ENCODE assay signal across 8 mouse cellular contexts in genomic region chr19:5815928-5816327, GRCm38 (mm10). TPM values are rescaled to one million over a fixed set of nuclear protein-coding genes. Genes with fewer than 3 reads are reported as not detected.
DNase-seq lines count a peak whose midpoint lies in the region; ATAC-seq and TF ChIP-seq lines count a peak whose summit lies in the region.
"Had no signal": no experiment of that assay in that cellular context is flagged by ENCODE, and none has a peak within 500 bp of the region (broad histone marks: within the 10 kb centered on the region; RNA-seq: fewer than 3 reads in every experiment).

No protein-coding gene starts in this region.

- WGBS in thymus, adult 2 months = 73% methylated on average over 4 of the region's 4 CpGs
- 71% methylated on average over 4 of the region's 4 CpGs for WGBS in stomach, postnatal 0 days

- peaks cover 32% of the 10 kb centered on the region for H3K4me1 ChIP-seq in thymus, adult 2 months (replicated peaks; ENCODE audit: control insufficient read depth, insufficient read depth, low read length)
- peaks cover 28% of the 10 kb centered on the region for H3K4me1 ChIP-seq in cortical plate, adult 2 months (ENCODE audit: control insufficient read depth, insufficient read depth, low read length)
- peaks cover 11% of the 10 kb centered on the region for H3K4me1 ChIP-seq in stomach, postnatal 0 days (replicated peaks; ENCODE audit: control insufficient read depth, insufficient read depth)

- H3K4me2 ChIP-seq in stomach, postnatal 0 days (replicated peaks; ENCODE audit: low read depth) = no peak overlapping the region

- H3K9me3 ChIP-seq in stomach, postnatal 0 days (ENCODE audit: control insufficient read depth, low read length) = no peaks in the 10 kb centered on the region

- TF ChIP-seq EP300 in stomach, postnatal 0 days (optimal IDR thresholded peaks at IDR 0.05) = no peak

- H3K27me3 ChIP-seq in thymus, adult 2 months (ENCODE audit: control insufficient read depth, insufficient read depth, low read length) = no peaks in the 10 kb centered on the region
- H3K27me3 ChIP-seq in stomach, postnatal 0 days (ENCODE audit: control insufficient read depth, insufficient read depth, low read length) = no peaks in the 10 kb centered on the region

- peak overlapping the region; percentile 24; the same call in 1 of the 2 replicates for H3K27ac ChIP-seq in thymus, adult 2 months (ENCODE audit: control insufficient read depth, insufficient read depth, low read length)
- H3K27ac ChIP-seq in cortical plate, adult 2 months (ENCODE audit: insufficient read depth, low read length) = peak overlapping the region; percentile 88; the same call in 1 of the 2 replicates
- peak overlapping the region; percentile 84 for H3K27ac ChIP-seq in stomach, postnatal 0 days (replicated peaks)

- DNase-seq in thymus, adult 2 months = no peak
- no peak for DNase-seq in thymus, postnatal 25 days
- DNase-seq in kidney, postnatal 25 days = peak; percentile 78 to 91
- DNase-seq in stomach, postnatal 0 days (ENCODE audit: low spot score) = peak; percentile 66
- DNase-seq in gastrocnemius, postnatal 36 days = no peak
- no peak for DNase-seq in layer of hippocampus, adult 9-10 months (ENCODE audit: low spot score)
- DNase-seq: gastrocnemius, postnatal 25 days had no signal

- intact Hi-C loops in gastrocnemius, postnatal 36 days (cut with DNase I) = no loop called here

- TF ChIP-seq CTCF in thymus, adult 2 months (IDR thresholded peaks at IDR 0.05; ENCODE audit: borderline replicate concordance, control insufficient read depth, extremely low read depth, insufficient read depth, low read length, poor library complexity) = no peak
- TF ChIP-seq CTCF in cortical plate, adult 2 months (IDR thresholded peaks at IDR 0.05; ENCODE audit: extremely low read depth, insufficient read depth, low read length) = no peak
- no peak for TF ChIP-seq CTCF in stomach, postnatal 0 days (IDR thresholded peaks at IDR 0.05; ENCODE audit: low read depth)

- no peak overlapping the region for H3K9ac ChIP-seq in stomach, postnatal 0 days (ENCODE audit: low read length)

- no peak for TF ChIP-seq POLR2A in thymus, adult 2 months (IDR thresholded peaks at IDR 0.05; ENCODE audit: control insufficient read depth, extremely low read depth, insufficient read depth, low read length, poor library complexity)
- no peak for TF ChIP-seq POLR2A in cortical plate, adult 2 months (IDR thresholded peaks at IDR 0.05; ENCODE audit: extremely low read depth, insufficient read depth, low read length)

- peak; percentile 68 for ATAC-seq in stomach, postnatal 0 days (ENCODE audit: low FRiP score, low TSS enrichment)

- no peak overlapping the region for H3K4me3 ChIP-seq in thymus, adult 2 months (ENCODE audit: control insufficient read depth, insufficient read depth, low read length)
- no peak overlapping the region for H3K4me3 ChIP-seq in cortical plate, adult 2 months (ENCODE audit: insufficient read depth, low read length)
- no peak overlapping the region for H3K4me3 ChIP-seq in stomach, postnatal 0 days (ENCODE audit: low read depth, low read length)

- H3K36me3 ChIP-seq in thymus, adult 2 months (ENCODE audit: control insufficient read depth, insufficient read depth, low read length) = no peaks in the 10 kb centered on the region
- H3K36me3 ChIP-seq in stomach, postnatal 0 days (ENCODE audit: control insufficient read depth, insufficient read depth, low read length) = no peaks in the 10 kb centered on the region

RNA-seq across cellular contexts. Expression of gene Scyl1, which starts 44.7 kb away (rescaled TPM):
- polyA plus RNA-seq in thymus, adult 2 months (2012; rRNA removed) = 107 and 113 TPM in 2 replicates
- 120 and 124 TPM in 2 replicates for polyA plus RNA-seq in cortical plate, adult 2 months (2012; rRNA removed)
- 38.1 and 40.9 TPM in 2 replicates for polyA plus RNA-seq in stomach, postnatal 0 days (2015; fragmentation: Nextera tagmentation; extraction: Ambion mirVana)
- 10 to 100 TPM; 70.8 to 71.1 TPM for total RNA-seq in gastrocnemius, postnatal 36 days (2021)

RNA-seq across cellular contexts. Expression of gene Frmd8, which starts 59.1 kb away (rescaled TPM):
- 121 and 129 TPM in 2 replicates for polyA plus RNA-seq in thymus, adult 2 months (2012; rRNA removed)
- 17.1 and 22.1 TPM in 2 replicates for polyA plus RNA-seq in cortical plate, adult 2 months (2012; rRNA removed)
- 13.8 and 18.8 TPM in 2 replicates for polyA plus RNA-seq in stomach, postnatal 0 days (2015; fragmentation: Nextera tagmentation; extraction: Ambion mirVana)
- total RNA-seq in gastrocnemius, postnatal 36 days (2021) = 1 to 10 TPM; 4.5 to 5.0 TPM

Comparison
In these comparisons a context has a peak if more than half of its experiments do, and no peak if none do; other contexts are left out.
1. DNase-seq: peak in kidney, postnatal 25 days (2 of 2) and stomach, postnatal 0 days (single experiment); none in thymus, adult 2 months (single experiment), thymus, postnatal 25 days (single experiment), gastrocnemius, postnatal 36 days (0 of 2) and layer of hippocampus, adult 9-10 months (single experiment).
2. H3K27ac ChIP-seq: peak in every context shown above with its lines; median percentile 88 in cortical plate, adult 2 months; 84 in stomach, postnatal 0 days; 24 in thymus, adult 2 months.